Mouse (Mus musculus): ENCODE results near the gene Hrh1. TPM values are rescaled to one million over a fixed set of nuclear protein-coding genes. Genes with fewer than 3 reads are reported as not detected.

Gene Hrh1
- polyA plus RNA-seq, 1 experiment from 2014 or later, result 0.04 TPM

DNA sequence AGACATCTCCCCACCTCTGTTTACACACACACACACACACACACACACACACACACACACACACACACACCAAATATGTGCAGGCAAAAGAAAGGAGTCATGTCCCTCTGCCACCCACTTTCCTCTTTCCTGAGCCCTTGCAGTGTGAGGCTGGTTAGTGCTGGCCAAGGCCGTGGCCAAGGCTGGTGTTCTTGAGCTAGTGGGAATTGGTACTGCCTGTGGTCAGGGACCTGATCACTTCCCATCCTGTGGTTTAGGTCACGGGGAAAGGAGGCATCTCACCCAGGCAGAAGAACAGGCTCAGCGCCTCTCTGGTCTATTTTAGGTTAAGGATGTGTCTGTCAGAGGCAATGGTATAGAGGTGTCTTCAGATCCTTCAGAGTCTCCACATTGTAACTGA is 59.6 kb downstream of the Hrh1 start:
- H3K4me1 ChIP-seq (replicated peaks; ENCODE audit: control insufficient read depth, insufficient read depth, low read length), result no peaks in the 10 kb centered on the region; the same call in 1 of the 2 replicates

DNA sequence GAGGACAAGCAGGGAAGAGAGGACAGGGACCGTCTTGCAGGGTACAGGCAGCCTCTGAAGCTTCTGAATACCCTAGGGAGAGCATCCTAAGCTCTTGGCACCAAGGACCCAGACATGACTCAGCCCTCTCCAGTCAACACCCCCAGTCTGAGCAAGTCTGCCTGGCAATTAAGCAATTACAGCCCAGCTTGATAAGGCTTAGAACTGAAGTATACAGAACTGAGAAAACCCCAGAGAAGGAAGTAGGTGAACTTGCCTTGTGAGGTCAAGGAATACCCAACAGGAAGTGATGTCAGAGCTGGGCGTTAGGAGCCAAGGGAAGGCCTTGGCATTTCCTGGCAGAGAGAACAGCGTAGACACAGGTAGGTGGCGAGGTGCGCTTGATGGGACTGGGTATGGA is 60.5 kb downstream of the Hrh1 start:
- H3K36me3 ChIP-seq (ENCODE audit: control insufficient read depth, insufficient read depth, low read length), result no peaks in the 10 kb centered on the region
- H3K4me3 ChIP-seq (ENCODE audit: low read depth, low read length), result no peak overlapping the region
- no peak overlapping the region for H3K4me2 ChIP-seq
- ATAC-seq (replicated peaks; ENCODE audit: low FRiP score) (no peak), DNase-seq (ENCODE audit: low spot score) (no peak)
- WGBS, result 69% methylated on average over 5 of the region's 5 CpGs
- no peak overlapping the region for H3K27ac ChIP-seq (ENCODE audit: low read depth, low read length)
- no peak overlapping the region for H3K9ac ChIP-seq (ENCODE audit: low read depth, low read length)
- no peaks in the 10 kb centered on the region; the same call in 1 of the 2 replicates for H3K4me1 ChIP-seq (replicated peaks; ENCODE audit: control insufficient read depth, insufficient read depth, low read length)
- H3K9me3 ChIP-seq (ENCODE audit: control insufficient read depth, low read length), result no peaks in the 10 kb centered on the region
- H3K27me3 ChIP-seq (replicated peaks; ENCODE audit: control insufficient read depth, insufficient read depth, low read length), result no peaks in the 10 kb centered on the region

More for the DNA sequence above, 59.6 kb downstream of the Hrh1 start:
- H3K27me3 ChIP-seq (replicated peaks; ENCODE audit: control insufficient read depth, insufficient read depth, low read length), result no peaks in the 10 kb centered on the region
- 48% methylated on average over 3 of the region's 3 CpGs for WGBS
- H3K4me2 ChIP-seq, result no peak overlapping the region
- H3K36me3 ChIP-seq (ENCODE audit: control insufficient read depth, insufficient read depth, low read length), result no peaks in the 10 kb centered on the region
- H3K4me3 ChIP-seq (ENCODE audit: low read depth, low read length), result no peak overlapping the region
- H3K9me3 ChIP-seq (ENCODE audit: control insufficient read depth, low read length), result no peaks in the 10 kb centered on the region
- no peak overlapping the region for H3K27ac ChIP-seq (ENCODE audit: low read depth, low read length)
- H3K9ac ChIP-seq (ENCODE audit: low read depth, low read length), result no peak overlapping the region
- DNase-seq (ENCODE audit: low spot score) (no peak), ATAC-seq (replicated peaks; ENCODE audit: low FRiP score) (no peak)

- no peak overlapping the region for H3K27ac ChIP-seq (ENCODE audit: low read depth, low read length)
- H3K36me3 ChIP-seq (ENCODE audit: control insufficient read depth, insufficient read depth, low read length), result no peaks in the 10 kb centered on the region
- H3K9me3 ChIP-seq (ENCODE audit: control insufficient read depth, low read length), result no peaks in the 10 kb centered on the region
- no peak overlapping the region for H3K4me2 ChIP-seq
- H3K4me3 ChIP-seq (ENCODE audit: low read depth, low read length), result no peak overlapping the region
- H3K4me1 ChIP-seq (replicated peaks; ENCODE audit: control insufficient read depth, insufficient read depth, low read length), result no peaks in the 10 kb centered on the region; the same call in 1 of the 2 replicates
- ATAC-seq (replicated peaks; ENCODE audit: low FRiP score) (no peak), DNase-seq (ENCODE audit: low spot score) (no peak)
- 81% methylated on average over 2 of the region's 2 CpGs for WGBS
- no peak overlapping the region for H3K9ac ChIP-seq (ENCODE audit: low read depth, low read length)
- H3K27me3 ChIP-seq (replicated peaks; ENCODE audit: control insufficient read depth, insufficient read depth, low read length), result no peaks in the 10 kb centered on the region
These were observed 62.2 kb downstream of the Hrh1 start for GRCm38 (mm10) chr6:114459969-114460368.

GRCm38 (mm10) chr6:114461536-114461935 is 63.8 kb downstream of the Hrh1 start:
- no peak for ATAC-seq (replicated peaks; ENCODE audit: low FRiP score)

GRCm38 (mm10) chr6:114462747-114463146 is 65.0 kb downstream of the Hrh1 start:
- no peaks in the 10 kb centered on the region for H3K9me3 ChIP-seq (ENCODE audit: control insufficient read depth, low read length)
- H3K36me3 ChIP-seq (ENCODE audit: control insufficient read depth, insufficient read depth, low read length), result no peaks in the 10 kb centered on the region
- H3K4me1 ChIP-seq (replicated peaks; ENCODE audit: control insufficient read depth, insufficient read depth, low read length), result no peaks in the 10 kb centered on the region; the same call in 1 of the 2 replicates
- no peak for ATAC-seq (replicated peaks; ENCODE audit: low FRiP score)
- 20% methylated on average over 4 of the region's 4 CpGs for whole genome bisulfite sequencing
- H3K4me2 ChIP-seq, result no peak overlapping the region
- H3K4me3 ChIP-seq (ENCODE audit: low read depth, low read length), result no peak overlapping the region
- no peaks in the 10 kb centered on the region for H3K27me3 ChIP-seq (replicated peaks; ENCODE audit: control insufficient read depth, insufficient read depth, low read length)
- DNase-seq (ENCODE audit: low spot score), result no peak
- no peak overlapping the region for H3K27ac ChIP-seq (ENCODE audit: low read depth, low read length)
- no peak overlapping the region for H3K9ac ChIP-seq (ENCODE audit: low read depth, low read length)

More at GRCm38 (mm10) chr6:114461536-114461935, 63.8 kb downstream of the Hrh1 start:
- Histone ChIP-seq H3K36me3 (ENCODE audit: control insufficient read depth, insufficient read depth, low read length) (no peaks in the 10 kb centered on the region), H3K27ac (ENCODE audit: low read depth, low read length) (no peak overlapping the region), H3K4me1 (replicated peaks; ENCODE audit: control insufficient read depth, insufficient read depth, low read length) (no peaks in the 10 kb centered on the region; the same call in 1 of the 2 replicates), H3K4me3 (ENCODE audit: low read depth, low read length) (no peak overlapping the region), H3K27me3 (replicated peaks; ENCODE audit: control insufficient read depth, insufficient read depth, low read length) (no peaks in the 10 kb centered on the region), H3K9ac (ENCODE audit: low read depth, low read length) (no peak overlapping the region), H3K9me3 (ENCODE audit: control insufficient read depth, low read length) (no peaks in the 10 kb centered on the region), H3K4me2 (no peak overlapping the region)
- no peak for DNase-seq (ENCODE audit: low spot score)

- no peaks in the 10 kb centered on the region for H3K4me1 ChIP-seq (replicated peaks; ENCODE audit: control insufficient read depth, insufficient read depth, low read length)
- no peaks in the 10 kb centered on the region for H3K9me3 ChIP-seq (ENCODE audit: control insufficient read depth, low read length)
- DNase-seq (ENCODE audit: low spot score) (no peak), ATAC-seq (replicated peaks; ENCODE audit: low FRiP score) (no peak)
- H3K27ac ChIP-seq (ENCODE audit: low read depth, low read length), result no peak overlapping the region
- H3K4me3 ChIP-seq (ENCODE audit: low read depth, low read length), result no peak overlapping the region
- no peaks in the 10 kb centered on the region for H3K36me3 ChIP-seq (ENCODE audit: control insufficient read depth, insufficient read depth, low read length)
- WGBS, result 71% methylated on average over 5 of the region's 5 CpGs
- no peaks in the 10 kb centered on the region for H3K27me3 ChIP-seq (replicated peaks; ENCODE audit: control insufficient read depth, insufficient read depth, low read length)
- no peak overlapping the region for H3K4me2 ChIP-seq
- no peak overlapping the region for H3K9ac ChIP-seq (ENCODE audit: low read depth, low read length)
These were observed 75.8 kb downstream of the Hrh1 start for GRCm38 (mm10) chr6:114473541-114473940.

- no peaks in the 10 kb centered on the region for H3K27me3 ChIP-seq (replicated peaks; ENCODE audit: control insufficient read depth, insufficient read depth, low read length)
- H3K27ac ChIP-seq (ENCODE audit: low read depth, low read length), result no peak overlapping the region
- WGBS, result 69% methylated on average over 3 of the region's 3 CpGs
- ATAC-seq (replicated peaks; ENCODE audit: low FRiP score), result no peak
- H3K36me3 ChIP-seq (ENCODE audit: control insufficient read depth, insufficient read depth, low read length), result no peaks in the 10 kb centered on the region
- H3K4me3 ChIP-seq (ENCODE audit: low read depth, low read length), result no peak overlapping the region
- H3K4me1 ChIP-seq (replicated peaks; ENCODE audit: control insufficient read depth, insufficient read depth, low read length), result no peaks in the 10 kb centered on the region
- H3K4me2 ChIP-seq, result no peak overlapping the region
- DNase-seq (ENCODE audit: low spot score), result no peak
- no peak overlapping the region for H3K9ac ChIP-seq (ENCODE audit: low read depth, low read length)
- no peaks in the 10 kb centered on the region for H3K9me3 ChIP-seq (ENCODE audit: control insufficient read depth, low read length)
These were observed 76.3 kb downstream of the Hrh1 start for GRCm38 (mm10) chr6:114474059-114474458.

DNA sequence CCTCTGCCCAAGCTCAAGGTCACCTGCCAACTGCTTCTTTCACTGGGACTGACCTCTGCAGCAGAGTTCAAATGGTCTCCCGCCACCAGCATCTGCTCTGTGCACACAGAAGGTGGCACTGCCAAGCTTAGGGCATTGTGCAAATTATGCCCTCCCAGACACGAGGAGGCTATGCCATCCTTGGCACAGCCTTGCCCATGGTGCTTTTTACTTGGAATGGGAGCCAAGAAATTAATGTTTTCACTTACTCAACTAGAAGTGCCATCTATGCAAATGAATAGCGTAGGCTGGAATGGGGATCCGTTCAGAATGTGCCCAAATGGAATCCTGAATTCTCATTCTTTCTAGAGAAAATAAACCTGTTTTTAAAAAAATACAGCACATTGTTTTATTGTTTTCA is 77.2 kb downstream of the Hrh1 start:
- 78% methylated on average over 4 of the region's 4 CpGs for WGBS
- Histone ChIP-seq H3K4me2 (no peak overlapping the region), H3K27ac (ENCODE audit: low read depth, low read length) (no peak overlapping the region), H3K27me3 (replicated peaks; ENCODE audit: control insufficient read depth, insufficient read depth, low read length) (no peaks in the 10 kb centered on the region), H3K4me3 (ENCODE audit: low read depth, low read length) (no peak overlapping the region), H3K4me1 (replicated peaks; ENCODE audit: control insufficient read depth, insufficient read depth, low read length) (no peaks in the 10 kb centered on the region), H3K9ac (ENCODE audit: low read depth, low read length) (no peak overlapping the region), H3K36me3 (ENCODE audit: control insufficient read depth, insufficient read depth, low read length) (no peaks in the 10 kb centered on the region), H3K9me3 (ENCODE audit: control insufficient read depth, low read length) (no peaks in the 10 kb centered on the region)
- DNase-seq (ENCODE audit: low spot score) (no peak), ATAC-seq (replicated peaks; ENCODE audit: low FRiP score) (no peak)

DNA sequence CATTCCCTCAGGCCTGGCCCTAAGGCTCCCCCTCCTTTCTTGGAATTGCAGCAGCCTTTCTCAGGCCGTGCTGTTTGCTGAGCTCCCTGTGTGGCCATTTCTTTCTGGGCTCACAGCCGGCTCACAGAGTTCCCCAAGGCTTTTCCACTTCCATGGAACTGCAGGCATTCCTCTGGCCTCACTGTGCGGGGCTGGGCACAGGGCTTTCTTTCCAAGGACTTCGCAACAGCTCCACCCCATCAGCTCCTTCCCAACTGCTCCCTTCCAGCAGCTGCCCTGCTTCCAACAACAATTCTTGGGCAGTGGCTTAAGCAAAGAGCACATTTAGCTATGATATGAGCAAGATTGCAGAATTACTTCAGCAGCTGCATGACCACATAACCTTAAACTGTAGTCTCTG is 81.0 kb downstream of the Hrh1 start:
- no peak overlapping the region for H3K27ac ChIP-seq (ENCODE audit: low read depth, low read length)
- H3K4me2 ChIP-seq, result no peak overlapping the region
- no peak overlapping the region for H3K4me3 ChIP-seq (ENCODE audit: low read depth, low read length)
- H3K27me3 ChIP-seq (replicated peaks; ENCODE audit: control insufficient read depth, insufficient read depth, low read length), result no peaks in the 10 kb centered on the region
- no peaks in the 10 kb centered on the region for H3K9me3 ChIP-seq (ENCODE audit: control insufficient read depth, low read length)
- no peaks in the 10 kb centered on the region for H3K36me3 ChIP-seq (ENCODE audit: control insufficient read depth, insufficient read depth, low read length)
- no peaks in the 10 kb centered on the region for H3K4me1 ChIP-seq (replicated peaks; ENCODE audit: control insufficient read depth, insufficient read depth, low read length)
- no peak for DNase-seq (ENCODE audit: low spot score)
- H3K9ac ChIP-seq (ENCODE audit: low read depth, low read length), result no peak overlapping the region
- no peak for ATAC-seq (replicated peaks; ENCODE audit: low FRiP score)
- 41% methylated on average over 4 of the region's 4 CpGs for WGBS
